18 mouse cellular contexts compared by ENCODE assay signal in genomic region chr2:10718366-10718765, GRCm38 (mm10).
"Had no signal": no experiment of that assay in that cellular context is flagged by ENCODE, and none has a peak within 500 bp of the region (broad histone marks: within the 10 kb centered on the region; RNA-seq: fewer than 3 reads in every experiment).

No protein-coding gene starts in this region.

- H3K9ac ChIP-seq: lung, embryonic 14.5 days; midbrain, embryonic 12.5 days; neural tube, embryonic 13.5 days; neural tube, embryonic 15.5 days had no signal

- H3K9me3 ChIP-seq: midbrain, embryonic 10.5 days; midbrain, embryonic 12.5 days; neural tube, embryonic 13.5 days; neural tube, embryonic 15.5 days had no signal

- H3K4me3 ChIP-seq: midbrain, embryonic 10.5 days; midbrain, embryonic 12.5 days; myocyte; neural tube, embryonic 13.5 days; neural tube, embryonic 15.5 days had no signal

- H3K27ac ChIP-seq: midbrain, embryonic 10.5 days; midbrain, embryonic 12.5 days; neural tube, embryonic 13.5 days; neural tube, embryonic 15.5 days had no signal

- H3K4me1 ChIP-seq: midbrain, embryonic 10.5 days; midbrain, embryonic 12.5 days; neural tube, embryonic 13.5 days; neural tube, embryonic 15.5 days had no signal

- H3K36me3 ChIP-seq: midbrain, embryonic 10.5 days; midbrain, embryonic 12.5 days; neural tube, embryonic 13.5 days; neural tube, embryonic 15.5 days had no signal

- ATAC-seq: midbrain, embryonic 16.5 days had no signal

- DNase-seq: lung, embryonic 14.5 days; lung, postnatal 10 days; lung, postnatal 4 days; midbrain, embryonic 14.5 days; retina, postnatal 1 day; right cerebral cortex, adult 18-20 months; right cerebral cortex, postnatal 25 days; right cerebral cortex, postnatal 4 days; spleen, adult 18-20 months; thymus, adult 18-20 months; thymus, postnatal 14 days; thymus, postnatal 36 days had no signal

- H3K4me2 ChIP-seq: lung, embryonic 14.5 days; midbrain, embryonic 12.5 days; neural tube, embryonic 13.5 days; neural tube, embryonic 15.5 days had no signal

- H3K27me3 ChIP-seq: midbrain, embryonic 12.5 days; neural tube, embryonic 13.5 days; neural tube, embryonic 15.5 days had no signal
